Mouse (Mus musculus) E14TG2a.4 (cell line): ENCODE results near the gene Ift88.

Experiments used
- H3K27me3 ChIP-seq: 2 replicates; pipeline ENCODE4 v1.6.1; 2014; ENCODE audit warnings: low read length, control low read depth; ENCODE audit not compliant: insufficient read depth
- H3K36me3 ChIP-seq: 2 replicates; pipeline ENCODE4 v1.6.1; 2014; ENCODE audit warnings: low read length, control low read depth; ENCODE audit not compliant: insufficient read depth
- H3K4me1 ChIP-seq: replicated peaks from 2 replicates; pipeline ENCODE4 v1.6.1; 2014; ENCODE audit warnings: low read depth, low read length, control low read depth
- H3K4me3 ChIP-seq: replicated peaks from 2 replicates; pipeline ENCODE4 v1.5.1; 2014; ENCODE audit warnings: mild to moderate bottlenecking, low read length
- H3K9me3 ChIP-seq: 2 replicates; pipeline ENCODE4 v1.6.1; 2014; ENCODE audit warnings: low read length, control low read depth
- CTCF ChIP-seq: conservative IDR thresholded peaks from 2 replicates; pipeline ENCODE4 v1.5.1; 2014; ENCODE audit warnings: low read length
- NANOG ChIP-seq: IDR thresholded peaks from 2 replicates; pipeline ENCODE4 v1.6.1; 2014; ENCODE audit warnings: borderline replicate concordance, low read length, mixed read lengths
- POU5F1 ChIP-seq: IDR thresholded peaks from 2 replicates; pipeline ENCODE4 v1.6.1; 2014; ENCODE audit warnings: low read length, borderline replicate concordance

Ift88 gene

GRCm38 (mm10) chr14:57556922-57557321 lies 133.1 kb downstream of the Ift88 start:
- peaks cover 10% of the 10 kb centered on the region; the same call in 1 of the 2 replicates for H3K36me3 ChIP-seq
- H3K4me1 ChIP-seq, result peaks cover 20% of the 10 kb centered on the region
- H3K9me3 ChIP-seq, result no peaks in the 10 kb centered on the region
- TF ChIP-seq CTCF (no peak), NANOG (no peak), POU5F1 (no peak)
- H3K27me3 ChIP-seq, result no peaks in the 10 kb centered on the region; the same call in 1 of the 2 replicates
- no peak overlapping the region for H3K4me3 ChIP-seq

GRCm38 (mm10) chr14:57565626-57566025 lies 141.8 kb downstream of the Ift88 start:
- no peak overlapping the region for H3K4me3 ChIP-seq
- no peaks in the 10 kb centered on the region for H3K9me3 ChIP-seq
- no peaks in the 10 kb centered on the region for H3K27me3 ChIP-seq
- peaks cover 41% of the 10 kb centered on the region for H3K36me3 ChIP-seq
- peaks cover 37% of the 10 kb centered on the region for H3K4me1 ChIP-seq
- no peak for TF ChIP-seq CTCF
- no peak for TF ChIP-seq POU5F1
- TF ChIP-seq NANOG, result no peak
